Mouse (Mus musculus) brain, embryonic 14.5 days (tissue): ENCODE data around the gene Ubxn4. TPM values are rescaled to one million over a fixed set of nuclear protein-coding genes. Genes with fewer than 3 reads are reported as not detected.

Experiments
- DNase-seq: peaks from one replicate; pipeline ENCODE4 v3.0.0-alpha.2; 2011; ENCODE audit warnings: low read depth
- CTCF ChIP-seq: fragments of 200-500 bp; IDR thresholded peaks from 2 replicates; pipeline ENCODE4 v1.5.1; 2012; ENCODE audit warnings: inconsistent platforms, mild to moderate bottlenecking, moderate library complexity, borderline replicate concordance; ENCODE audit not compliant: insufficient read depth, insufficient read length; ENCODE audit errors: extremely low read depth
- POLR2A ChIP-seq: fragments of 200-500 bp; IDR thresholded peaks from 2 replicates; pipeline ENCODE4 v1.6.1; 2012; ENCODE audit warnings: mild to moderate bottlenecking, inconsistent platforms, borderline replicate concordance; ENCODE audit not compliant: poor library complexity, insufficient read depth, insufficient read length, severe bottlenecking; ENCODE audit errors: extremely low read depth
- polyA plus RNA-seq: library from polyadenylated mRNA; depleted of rRNA; stranded (reverse); fragments of >200 nt; gene quantifications from 2 replicates; pipeline ENCODE4 v1.2.3, GENCODE M21; 2012; rRNA removed

Gene Ubxn4
- polyA plus RNA-seq, 1 experiment = 51.6 TPM

GRCm38 (mm10) chr1:128323026-128323643 lies 79.4 kb downstream of the Ubxn4 start:
- no peak for DNase-seq
- no peak for TF ChIP-seq POLR2A
- no peak for TF ChIP-seq CTCF

GRCm38 (mm10) chr1:128324776-128325175 lies 81.0 kb downstream of the Ubxn4 start:
- peak; percentile 57 for DNase-seq
- no peak for TF ChIP-seq CTCF

GRCm38 (mm10) chr1:128327165-128327564 lies 83.4 kb downstream of the Ubxn4 start:
- DNase-seq = no peak
- TF ChIP-seq CTCF (no peak), POLR2A (no peak)

- DNase-seq = no peak
- no peak for TF ChIP-seq CTCF
- TF ChIP-seq POLR2A = no peak
These were observed 84.5 kb downstream of the Ubxn4 start, which contains the start of gene Lct for GRCm38 (mm10) chr1:128328218-128328617. Lct (minus strand) TSS chr1:128328318.

Other genes starting within 250 kb of the Ubxn4 start
- gene Zranb3, start 140.9 kb upstream of the Ubxn4 start, polyA plus RNA-seq = 6.5 and 6.6 TPM in 2 replicates
- 87.7 and 111 TPM in 2 replicates for gene R3hdm1, start 140.7 kb upstream of the Ubxn4 start, polyA plus RNA-seq
- 0.21 and 0.25 TPM in 2 replicates for gene Lct, start 84.4 kb downstream of the Ubxn4 start, polyA plus RNA-seq
- gene Mcm6, start 115.7 kb downstream of the Ubxn4 start, polyA plus RNA-seq = 60.3 and 70.2 TPM in 2 replicates
- gene Dars, start 173.4 kb downstream of the Ubxn4 start, polyA plus RNA-seq = 47.7 and 55.3 TPM in 2 replicates